Mouse (Mus musculus): ENCODE results near the gene Gm20823.
"Not testable (repeated sequence)": the region's sequence is repeated elsewhere in the genome, so short reads cannot be mapped to it uniquely, and the experiment has no call there.

The Gm20823 gene

DNA sequence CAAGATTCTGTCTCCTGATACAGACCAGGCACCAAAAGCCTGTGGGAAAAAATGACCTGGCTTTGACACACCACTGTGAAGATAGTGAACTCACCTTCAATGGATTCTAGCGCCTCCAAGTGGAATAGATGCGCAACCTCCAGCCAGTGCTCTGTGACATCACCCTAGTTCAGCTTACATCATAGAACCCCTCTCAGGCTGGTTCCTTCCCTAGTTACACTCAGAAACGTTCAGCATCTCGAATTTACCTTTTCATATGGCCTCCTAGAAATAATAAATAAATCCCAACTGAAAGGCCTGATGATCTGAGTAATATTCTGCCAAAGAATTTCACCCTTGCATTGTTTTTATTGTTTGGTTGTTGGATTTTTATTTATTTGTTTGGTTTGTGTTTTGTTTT is at the start of gene Gm20823:
Gene Gm20823, minus strand, starts transcription at position 101 of the 400 bp plus-strand sequence.
- DNase-seq, result not testable (repeated sequence)
